ENCODE assay signal across 9 mouse cellular contexts in the genomic region with DNA sequence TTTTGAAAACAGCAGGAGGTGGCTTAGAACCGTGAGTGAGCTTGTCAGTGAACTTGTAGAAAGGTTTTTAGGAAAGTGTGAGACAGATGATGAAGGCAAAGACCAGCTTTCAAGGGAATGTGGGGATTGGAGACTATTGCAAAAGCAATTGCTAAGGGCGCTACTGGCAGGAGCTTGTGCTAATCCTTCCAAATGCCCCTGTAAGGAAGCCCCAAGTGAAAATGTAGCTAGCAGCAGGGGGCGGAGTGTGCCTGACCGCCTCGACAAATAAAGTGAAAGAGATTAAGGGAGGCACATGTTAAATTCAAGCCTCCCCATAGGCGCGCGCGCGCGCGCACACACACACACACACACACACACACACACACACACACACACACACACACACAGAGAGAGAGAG. TPM values are rescaled to one million over a fixed set of nuclear protein-coding genes. Genes with fewer than 3 reads are reported as not detected.
DNase-seq lines count a peak whose midpoint lies in the region; ATAC-seq lines count a peak whose summit lies in the region.
"Not testable (repeated sequence)": the region's sequence is repeated elsewhere in the genome, so short reads cannot be mapped to it uniquely, and the experiment has no call there.
"Had no signal": no experiment of that assay in that cellular context is flagged by ENCODE, and none has a peak within 500 bp of the region (broad histone marks: within the 10 kb centered on the region; RNA-seq: fewer than 3 reads in every experiment).

No protein-coding gene starts in this region.

- not testable (repeated sequence) for H3K4me1 ChIP-seq in hindbrain, embryonic 15.5 days (replicated peaks); liver, embryonic 13.5 days (replicated peaks); midbrain, embryonic 12.5 days; stomach, embryonic 14.5 days (ENCODE audit: control insufficient read depth, insufficient read depth, low read length)

- intact Hi-C loops in gastrocnemius, postnatal 14 days (cut with DNase I; ENCODE audit: low total_unique reads): loop anchor here (5.0 kb wide), 1 partner anchor 165 kb away; no protein-coding TSS in a partner anchor

- peak; percentile 36 for DNase-seq in ZHBTc4 (ENCODE audit: low read depth, low spot score)
- peak; percentile 66 for DNase-seq in embryo, embryonic 11 days
- DNase-seq in gastrocnemius, postnatal 14 days: peak; percentile 22
- DNase-seq in layer of hippocampus, adult 11-12 months (ENCODE audit: low spot score): peak; percentile 44
- not testable (repeated sequence) for DNase-seq in liver, embryonic 13.5 days

- not testable (repeated sequence) for H3K27ac ChIP-seq in hindbrain, embryonic 15.5 days (replicated peaks); liver, embryonic 13.5 days; midbrain, embryonic 12.5 days (replicated peaks); stomach, embryonic 14.5 days (ENCODE audit: low read length)

- WGBS in hindbrain, embryonic 15.5 days: 15% methylated on average over 12 of the region's 12 CpGs
- 21% methylated on average over 12 of the region's 12 CpGs for WGBS in liver, embryonic 13.5 days (ENCODE audit: insufficient replicate concordance)
- 12% methylated on average over 9 of the region's 12 CpGs for WGBS in midbrain, embryonic 12.5 days
- 11% methylated on average over 12 of the region's 12 CpGs for WGBS in stomach, embryonic 14.5 days

- H3K9ac ChIP-seq in hindbrain, embryonic 15.5 days; liver, embryonic 13.5 days; midbrain, embryonic 12.5 days (replicated peaks); stomach, embryonic 14.5 days (replicated peaks; ENCODE audit: low read depth, low read length): not testable (repeated sequence)

- not testable (repeated sequence) for H3K9me3 ChIP-seq in hindbrain, embryonic 15.5 days; liver, embryonic 13.5 days (replicated peaks); midbrain, embryonic 12.5 days; stomach, embryonic 14.5 days (ENCODE audit: control insufficient read depth, low read depth, low read length)

- not testable (repeated sequence) for H3K36me3 ChIP-seq in hindbrain, embryonic 15.5 days; liver, embryonic 13.5 days; midbrain, embryonic 12.5 days; stomach, embryonic 14.5 days (ENCODE audit: control insufficient read depth, insufficient read depth, low read length)

- peak overlapping the region; percentile 19; the same call in 1 of the 2 replicates for H3K4me2 ChIP-seq in hindbrain, embryonic 15.5 days
- peak overlapping the region; percentile 21; the same call in 1 of the 2 replicates for H3K4me2 ChIP-seq in liver, embryonic 13.5 days
- 0 out of 2 replicates have a peak overlapping the region, but pooled peaks have one; percentile 7 for H3K4me2 ChIP-seq in midbrain, embryonic 12.5 days (replicated peaks)
- H3K4me2 ChIP-seq in stomach, embryonic 14.5 days (replicated peaks; ENCODE audit: low read depth, low read length): not testable (repeated sequence)

- ATAC-seq in hindbrain, embryonic 15.5 days (ENCODE audit: low FRiP score, low read depth); liver, embryonic 13.5 days (ENCODE audit: low read depth); midbrain, embryonic 12.5 days (ENCODE audit: low FRiP score, low read depth): not testable (repeated sequence)
- ATAC-seq in stomach, embryonic 14.5 days (ENCODE audit: insufficient number of reproducible peaks, insufficient read depth, low FRiP score, low read depth): peak; percentile 83

- H3K27me3 ChIP-seq in hindbrain, embryonic 15.5 days; liver, embryonic 13.5 days; midbrain, embryonic 12.5 days; stomach, embryonic 14.5 days (ENCODE audit: control insufficient read depth, insufficient read depth, low read length): not testable (repeated sequence)

- H3K4me3 ChIP-seq in hindbrain, embryonic 15.5 days; liver, embryonic 13.5 days (replicated peaks); midbrain, embryonic 12.5 days; stomach, embryonic 14.5 days (ENCODE audit: low read depth, low read length): not testable (repeated sequence)

RNA-seq across cellular contexts. Expression of a gene that starts 5.4 kb away (rescaled TPM):
- total RNA-seq in gastrocnemius, postnatal 14 days (2021): not detected
- 0.14 TPM in 1 of 2 replicates, not detected in the other for polyA plus RNA-seq in hindbrain, embryonic 15.5 days (2015; fragmentation: Nextera tagmentation; extraction: Ambion mirVana)
- polyA plus RNA-seq in liver, embryonic 13.5 days (2015; fragmentation: Nextera tagmentation; extraction: Ambion mirVana): not detected in 2 replicates
- not detected in 2 replicates for polyA plus RNA-seq in midbrain, embryonic 12.5 days (2016; fragmentation: Nextera tagmentation; extraction: Ambion mirVana)
- polyA plus RNA-seq in stomach, embryonic 14.5 days (2014; fragmentation: Nextera tagmentation; extraction: Ambion mirVana): not detected in 2 replicates
- total RNA-seq: neutrophil, adult 5-6 weeks had no signal

RNA-seq across cellular contexts. Expression of a gene that starts 16.5 kb away (rescaled TPM):
- under 1 TPM in 1 of 2 experiments, not detected in 1; 0.35 TPM for total RNA-seq in gastrocnemius, postnatal 14 days (2021)
- 0.16 and 0.26 TPM in 2 replicates for polyA plus RNA-seq in hindbrain, embryonic 15.5 days (2015; fragmentation: Nextera tagmentation; extraction: Ambion mirVana)
- polyA plus RNA-seq in liver, embryonic 13.5 days (2015; fragmentation: Nextera tagmentation; extraction: Ambion mirVana): not detected in 2 replicates
- polyA plus RNA-seq in midbrain, embryonic 12.5 days (2016; fragmentation: Nextera tagmentation; extraction: Ambion mirVana): not detected in 2 replicates
- polyA plus RNA-seq in stomach, embryonic 14.5 days (2014; fragmentation: Nextera tagmentation; extraction: Ambion mirVana): not detected in 2 replicates
- total RNA-seq: neutrophil, adult 5-6 weeks had no signal

RNA-seq across cellular contexts. Expression of a gene that starts 16.6 kb away (rescaled TPM):
- not detected for total RNA-seq in gastrocnemius, postnatal 14 days (2021)
- not detected in 2 replicates for polyA plus RNA-seq in hindbrain, embryonic 15.5 days (2015; fragmentation: Nextera tagmentation; extraction: Ambion mirVana)
- not detected in 2 replicates for polyA plus RNA-seq in liver, embryonic 13.5 days (2015; fragmentation: Nextera tagmentation; extraction: Ambion mirVana)
- polyA plus RNA-seq in midbrain, embryonic 12.5 days (2016; fragmentation: Nextera tagmentation; extraction: Ambion mirVana): not detected in 2 replicates
- polyA plus RNA-seq in stomach, embryonic 14.5 days (2014; fragmentation: Nextera tagmentation; extraction: Ambion mirVana): not detected in 2 replicates
- total RNA-seq: neutrophil, adult 5-6 weeks had no signal

RNA-seq across cellular contexts. Expression of a gene that starts 31.7 kb away (rescaled TPM):
- under 1 TPM; 0.24 to 0.27 TPM for total RNA-seq in gastrocnemius, postnatal 14 days (2021)
- not detected in 2 replicates for polyA plus RNA-seq in hindbrain, embryonic 15.5 days (2015; fragmentation: Nextera tagmentation; extraction: Ambion mirVana)
- 0.03 TPM in 1 of 2 replicates, not detected in the other for polyA plus RNA-seq in liver, embryonic 13.5 days (2015; fragmentation: Nextera tagmentation; extraction: Ambion mirVana)
- not detected in 2 replicates for polyA plus RNA-seq in midbrain, embryonic 12.5 days (2016; fragmentation: Nextera tagmentation; extraction: Ambion mirVana)
- not detected in 2 replicates for polyA plus RNA-seq in stomach, embryonic 14.5 days (2014; fragmentation: Nextera tagmentation; extraction: Ambion mirVana)
- total RNA-seq: neutrophil, adult 5-6 weeks had no signal
